ENCODE assay signal across 17 mouse cellular contexts in the genomic region with DNA sequence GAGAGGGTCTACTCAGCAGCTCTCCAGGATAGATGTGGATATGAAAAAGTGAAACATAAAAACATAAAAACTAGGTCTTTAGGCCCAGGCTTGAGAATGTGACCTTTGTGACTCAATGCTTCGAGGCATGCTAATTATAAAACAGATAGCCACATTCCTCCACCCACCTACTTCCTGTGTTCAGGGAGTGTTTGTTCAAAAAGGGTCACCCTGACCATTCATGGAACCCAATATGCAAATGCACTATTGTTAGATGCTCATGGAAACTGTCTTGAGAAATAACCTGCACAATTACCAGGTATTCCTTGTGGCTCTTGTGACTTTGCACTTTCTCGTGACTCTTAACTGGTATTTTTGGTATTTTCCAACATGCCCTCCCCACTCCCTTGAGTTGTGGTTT.
"Had no signal": no experiment of that assay in that cellular context is flagged by ENCODE, and none has a peak within 500 bp of the region (broad histone marks: within the 10 kb centered on the region; RNA-seq: fewer than 3 reads in every experiment).

No protein-coding gene starts in this region.

- H3K4me2 ChIP-seq: lung, embryonic 15.5 days; midbrain, embryonic 11.5 days; midbrain, embryonic 13.5 days; midbrain, embryonic 15.5 days; neural tube, embryonic 12.5 days; stomach, embryonic 15.5 days had no signal

- H3K4me1 ChIP-seq: lung, embryonic 15.5 days; midbrain, embryonic 13.5 days; midbrain, embryonic 15.5 days; neural tube, embryonic 12.5 days; stomach, embryonic 15.5 days had no signal

- H3K4me3 ChIP-seq: lung, embryonic 15.5 days; megakaryocyte, embryonic 14.5 days; midbrain, embryonic 13.5 days; midbrain, embryonic 15.5 days; neural tube, embryonic 12.5 days; stomach, embryonic 15.5 days had no signal

- H3K27me3 ChIP-seq: lung, embryonic 15.5 days; megakaryocyte, embryonic 14.5 days; midbrain, embryonic 13.5 days; midbrain, embryonic 15.5 days; neural tube, embryonic 12.5 days; stomach, embryonic 15.5 days had no signal

- ATAC-seq: lung, postnatal 0 days; midbrain, embryonic 13.5 days; midbrain, embryonic 15.5 days had no signal

- H3K27ac ChIP-seq: lung, embryonic 15.5 days; macrophage; midbrain, embryonic 13.5 days; midbrain, embryonic 15.5 days; neural tube, embryonic 12.5 days; stomach, embryonic 15.5 days; stomach, postnatal 0 days had no signal

- H3K9ac ChIP-seq: lung, embryonic 15.5 days; midbrain, embryonic 13.5 days; midbrain, embryonic 15.5 days; neural tube, embryonic 12.5 days; stomach, embryonic 15.5 days had no signal

- H3K36me3 ChIP-seq: lung, embryonic 15.5 days; midbrain, embryonic 13.5 days; midbrain, embryonic 15.5 days; neural tube, embryonic 12.5 days; stomach, embryonic 15.5 days had no signal

- DNase-seq: lung, adult 2 months; lung, postnatal 14 days; lung, postnatal 36 days; right cerebral cortex, postnatal 14 days; thymus, adult 18-20 months; thymus, postnatal 14 days; thymus, postnatal 36 days had no signal

- H3K9me3 ChIP-seq: lung, embryonic 15.5 days; midbrain, embryonic 13.5 days; neural tube, embryonic 12.5 days; stomach, embryonic 15.5 days had no signal
